Mouse (Mus musculus) bone marrow, adult 2 months (tissue): ENCODE results near the gene Rpl10. TPM values are rescaled to one million over a fixed set of nuclear protein-coding genes. Genes with fewer than 3 reads are reported as not detected.

Source experiments
- H3K27ac ChIP-seq: fragments of 200-500 bp; 2 replicates; pipeline ENCODE4 v1.5.1; 2012; ENCODE audit warnings: low read depth, mild to moderate bottlenecking, control low read depth, inconsistent platforms, low read length; ENCODE audit not compliant: control insufficient read depth, poor library complexity, insufficient read depth
- H3K4me1 ChIP-seq: fragments of 200-500 bp; 2 replicates; pipeline ENCODE4 v1.6.1; 2011; ENCODE audit warnings: low read length; ENCODE audit not compliant: control insufficient read depth, insufficient read depth
- H3K4me3 ChIP-seq: fragments of 200-500 bp; replicated peaks from 2 replicates; pipeline ENCODE3; 2011; ENCODE audit warnings: mild to moderate bottlenecking, low read depth, low read length, control low read depth; ENCODE audit not compliant: control insufficient read depth
- CTCF ChIP-seq: fragments of 200-500 bp; IDR thresholded peaks from 2 replicates; pipeline ENCODE4 v1.5.1; 2011; ENCODE audit warnings: low read length, control low read depth; ENCODE audit not compliant: control insufficient read depth, insufficient read depth
- POLR2A ChIP-seq: fragments of 200-500 bp; IDR thresholded peaks from 2 replicates; pipeline ENCODE4 v1.6.1; 2011; ENCODE audit warnings: low read depth, mild to moderate bottlenecking, control low read depth, low read length, borderline replicate concordance; ENCODE audit not compliant: control insufficient read depth
- WGBS: fragments of 180-500 bp; shearing (Covaris S2); methylation state at CpG from one replicate; pipeline ENCODE4 v1.1.7; 2018; 5-methylcytosine and 5-hydroxymethylcytosine counted together
- polyA plus RNA-seq: library from polyadenylated mRNA; stranded (reverse); fragments of >200 nt; gene quantifications from 2 replicates; pipeline ENCODE4 v1.2.4, GENCODE M21; 2011; ENCODE audit warnings: low replicate concordance; ENCODE audit not compliant: missing spikeins, insufficient read depth, insufficient read length

Gene Rpl10
- polyA plus RNA-seq, 1 experiment = 68.3 TPM

DNA sequence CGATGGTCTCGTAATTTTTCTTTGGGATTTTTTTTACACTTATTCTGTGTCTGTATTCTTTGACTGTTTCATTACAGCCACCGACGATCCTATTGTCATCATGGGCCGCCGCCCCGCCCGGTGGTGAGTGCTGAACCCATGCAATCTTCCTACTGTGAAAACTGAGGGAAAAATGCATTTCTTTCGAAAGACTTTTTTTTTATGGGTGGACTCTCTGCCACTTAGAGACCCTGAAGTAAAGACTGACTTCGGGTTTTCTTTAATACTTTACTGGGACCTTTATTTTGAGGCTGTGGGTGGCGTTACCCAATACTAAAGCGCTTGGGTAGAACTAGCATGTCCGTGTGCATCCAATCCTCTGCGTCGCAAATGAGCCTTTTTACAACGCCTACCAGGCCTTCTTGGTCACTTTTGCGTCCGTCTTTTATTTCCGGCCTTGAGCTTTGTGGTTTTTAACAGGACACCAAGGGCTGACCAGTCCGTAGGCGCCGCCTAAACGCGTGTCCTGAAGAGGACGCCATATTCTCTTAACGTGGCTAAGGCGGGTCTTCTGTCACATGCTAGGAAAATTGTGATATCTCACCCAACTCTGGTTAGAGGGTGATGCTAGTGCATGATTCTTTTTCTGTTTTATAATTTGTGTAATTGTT lies 415 bp downstream of the Rpl10 start:
- TF ChIP-seq CTCF (no peak), POLR2A (no peak)
- Histone ChIP-seq H3K4me3 (peak overlapping the region; percentile 74), H3K4me1 (no peaks in the 10 kb centered on the region; the same call in 1 of the 2 replicates), H3K27ac (peak overlapping the region; percentile 53)
- 8% methylated on average over 27 of the region's 27 CpGs for WGBS

DNA sequence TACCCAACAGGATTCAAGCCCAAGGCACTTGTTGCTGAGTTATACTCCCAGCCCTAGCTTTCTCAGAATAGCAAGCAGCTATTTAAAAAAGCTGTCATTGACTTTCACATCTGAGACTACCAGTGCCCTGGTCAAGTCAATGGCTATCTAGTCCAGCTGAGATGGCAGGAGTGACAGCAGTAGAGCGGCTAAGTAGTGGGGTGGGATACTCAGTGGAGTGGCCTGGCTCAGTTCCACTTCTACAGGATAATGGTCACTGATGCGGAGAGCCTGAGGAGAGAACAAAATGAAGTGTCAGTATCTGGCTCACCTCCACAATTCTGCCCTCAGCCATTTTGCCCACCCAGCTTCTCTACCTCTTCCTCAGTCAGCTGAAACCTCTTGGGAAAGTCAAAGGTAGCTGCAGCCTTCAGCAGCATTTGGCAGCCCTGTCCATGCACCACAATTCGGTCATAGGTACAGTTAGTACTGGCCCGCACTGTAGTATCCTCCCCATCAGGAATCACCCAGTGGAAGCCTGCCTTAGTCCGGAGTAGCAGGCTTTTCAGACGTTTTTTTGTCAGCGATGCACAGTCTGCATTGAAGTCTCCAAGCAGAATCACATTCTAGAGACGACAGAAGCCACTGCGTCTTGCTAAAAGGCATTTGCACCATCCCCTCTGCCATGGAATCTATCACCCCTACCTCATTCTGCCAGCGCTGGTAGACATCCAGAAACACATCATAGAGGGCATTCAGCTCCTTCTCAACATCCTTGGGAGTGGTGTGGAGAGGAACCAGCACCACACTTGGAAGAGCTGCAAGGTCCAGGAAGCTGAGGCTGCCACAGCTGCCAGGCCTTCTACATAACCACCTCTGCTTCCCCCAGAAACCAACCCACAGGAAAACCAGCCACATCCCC lies 3.1 kb downstream of the Rpl10 start:
- WGBS = 24% methylated on average over 10 of the region's 10 CpGs
- Histone ChIP-seq H3K4me3 (no peak overlapping the region), H3K27ac (no peak overlapping the region), H3K4me1 (no peaks in the 10 kb centered on the region; the same call in 1 of the 2 replicates)
- TF ChIP-seq CTCF (no peak), POLR2A (no peak)

DNA sequence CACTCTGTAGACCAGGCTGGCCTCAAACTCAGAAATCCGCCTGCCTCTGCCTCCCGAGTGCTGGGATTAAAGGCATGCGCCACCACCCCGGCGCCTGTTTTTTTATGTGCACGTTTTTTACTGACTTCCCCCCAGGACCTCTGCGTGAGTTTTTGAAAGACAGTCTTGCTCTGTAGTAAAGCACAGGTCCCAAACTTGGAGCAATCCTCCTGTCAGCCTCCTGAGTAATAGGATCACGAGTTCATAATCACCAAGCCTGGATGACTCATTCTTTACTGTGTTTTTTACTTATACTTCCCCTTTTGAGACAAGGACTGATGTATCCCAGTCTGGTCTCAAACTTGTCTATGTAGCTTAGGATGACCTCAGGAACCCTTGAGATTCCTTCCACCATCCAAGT lies 7.3 kb downstream of the Rpl10 start:
- no peak overlapping the region for H3K27ac ChIP-seq
- 38% methylated on average over 8 of the region's 8 CpGs for WGBS
- no peaks in the 10 kb centered on the region; the same call in 1 of the 2 replicates for H3K4me1 ChIP-seq
- TF ChIP-seq POLR2A = no peak
- no peak overlapping the region for H3K4me3 ChIP-seq

DNA sequence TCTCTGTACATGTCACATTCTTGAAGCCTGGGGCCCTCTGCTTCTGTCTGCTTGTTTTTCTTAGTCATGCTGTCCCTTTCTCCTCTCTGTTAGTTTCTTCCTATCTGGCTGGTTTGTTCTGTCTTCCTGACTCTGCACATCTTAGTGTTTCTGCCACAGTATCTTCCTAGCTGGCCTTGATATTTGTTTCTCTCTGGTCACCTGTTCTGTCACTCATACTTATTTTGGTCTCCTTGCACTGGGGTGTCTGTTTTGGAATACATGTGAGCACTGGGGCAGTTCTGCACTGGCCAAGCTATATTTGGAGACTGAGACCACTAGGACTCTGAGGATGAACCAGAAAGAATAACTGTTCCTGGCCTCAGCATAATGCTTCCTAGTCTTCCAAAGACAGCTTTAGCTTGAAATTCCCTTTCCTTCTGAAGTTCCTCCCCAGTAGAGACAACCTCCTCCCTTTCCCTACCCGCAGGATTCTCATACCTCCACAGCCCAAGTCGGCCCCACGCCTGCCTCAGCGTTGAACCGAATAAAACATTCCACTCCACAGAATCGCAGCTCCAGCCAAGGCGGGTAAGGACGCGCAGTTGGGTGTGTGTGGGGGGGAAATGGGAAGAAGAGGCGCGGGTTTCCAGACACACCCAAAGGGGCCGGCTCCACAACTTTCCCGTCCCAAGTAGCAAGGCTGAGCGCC lies 10.6 kb downstream of the Rpl10 start:
- WGBS = 8% methylated on average over 14 of the region's 14 CpGs
- H3K27ac ChIP-seq = peak overlapping the region; percentile 77
- no peaks in the 10 kb centered on the region; the same call in none of the 2 replicates for H3K4me1 ChIP-seq
- H3K4me3 ChIP-seq = peak overlapping the region; percentile 80
- TF ChIP-seq CTCF (no peak), POLR2A (no peak)

DNA sequence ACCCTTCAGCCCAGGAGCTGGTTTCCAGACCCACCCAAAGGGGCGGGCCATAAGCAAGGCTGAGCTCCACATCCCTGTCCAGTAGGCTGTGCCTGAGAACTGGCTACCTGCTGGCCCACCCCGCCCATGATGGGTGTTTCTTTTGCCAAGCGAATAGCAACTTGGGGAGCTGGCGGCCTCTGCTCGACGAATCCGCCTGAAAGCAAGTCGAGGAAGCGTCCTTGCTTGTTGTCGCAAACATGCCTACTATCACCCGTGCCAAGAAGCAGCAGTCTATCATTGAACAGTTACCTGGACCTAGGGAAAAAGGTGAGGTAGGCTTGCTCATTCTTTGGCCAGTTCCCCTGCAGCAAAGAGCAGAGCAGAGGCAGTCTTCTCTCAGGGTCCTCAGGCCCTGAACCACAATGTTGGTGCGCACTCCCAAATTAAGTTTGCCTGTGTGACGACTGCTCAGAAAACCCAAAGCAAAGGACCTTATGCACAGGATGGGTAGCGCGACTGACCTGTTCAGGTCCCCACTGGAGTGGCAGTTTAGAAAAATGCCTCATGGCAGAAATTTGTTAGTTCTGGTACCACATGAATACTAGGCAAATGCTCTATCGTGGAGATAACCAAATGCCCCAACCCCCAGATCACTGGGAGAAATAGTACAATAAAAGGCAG lies 11.3 kb downstream of the Rpl10 start, which contains the start of the genes Taz and Dnase1l1:
TSS of gene Taz (plus strand) at position 181 of the 663 bp plus-strand sequence.
TSS of gene Dnase1l1 (minus strand) at position 606 of the 663 bp plus-strand sequence.
- Histone ChIP-seq H3K4me3 (peak within 1 kb of the TSS; percentile 80), H3K27ac (peak within 1 kb of the TSS; percentile 77), H3K4me1 (no peaks in the 10 kb centered on the region; the same call in none of the 2 replicates)
- WGBS = 7% methylated on average over 16 of the region's 16 CpGs
- TF ChIP-seq POLR2A = peak; percentile 41
- no peak for TF ChIP-seq CTCF

DNA sequence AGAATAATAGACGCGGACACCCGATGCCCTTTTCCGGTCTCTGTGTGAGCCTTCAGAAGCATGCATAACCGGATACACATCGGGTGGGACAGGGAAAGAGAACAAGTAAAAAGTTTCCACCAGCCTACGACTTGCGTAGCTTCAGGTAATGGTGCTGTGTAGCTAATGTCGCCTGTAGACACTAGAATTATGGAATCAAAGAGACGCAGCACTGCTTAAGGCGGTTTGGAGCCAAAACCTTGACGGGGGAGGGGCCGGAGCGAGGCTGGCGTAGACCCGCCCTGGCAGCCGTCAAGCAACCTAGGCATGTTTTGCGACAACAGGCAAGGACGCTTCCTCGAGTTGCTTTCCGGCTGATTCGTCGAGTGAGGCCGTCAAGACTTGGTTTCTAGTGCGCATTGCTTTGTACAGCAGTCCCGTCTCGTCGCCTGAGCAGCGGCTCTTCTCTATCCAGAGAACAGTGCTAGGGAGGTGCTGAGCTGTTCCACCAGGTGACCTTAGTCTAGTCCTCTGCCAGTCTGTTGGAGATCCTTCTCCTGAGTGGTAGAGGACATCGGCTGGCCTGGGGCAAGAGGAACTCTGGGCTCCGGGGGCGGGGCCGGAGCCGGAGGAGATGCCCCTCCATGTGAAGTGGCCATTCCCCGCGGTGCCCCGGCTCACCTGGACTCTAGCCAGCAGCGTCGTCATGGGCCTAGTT lies 11.9 kb downstream of the Rpl10 start:
- WGBS = 15% methylated on average over 39 of the region's 39 CpGs

DNA sequence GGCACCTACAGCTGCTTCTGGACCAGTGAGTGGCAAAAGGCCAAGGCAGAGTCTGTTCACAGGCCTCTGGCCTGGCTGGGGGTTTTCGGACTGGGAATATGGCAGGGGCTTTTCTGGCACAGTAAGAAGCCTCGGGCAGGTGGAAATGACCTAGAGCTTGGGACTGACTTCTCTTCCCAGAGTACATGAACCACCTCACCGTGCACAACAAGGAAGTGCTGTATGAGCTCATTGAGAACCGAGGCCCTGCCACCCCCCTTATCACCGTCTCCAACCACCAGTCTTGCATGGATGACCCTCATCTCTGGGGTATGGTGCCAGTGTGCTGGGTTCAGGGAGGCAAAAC lies 12.5 kb downstream of the Rpl10 start:
- Histone ChIP-seq H3K4me3 (peak overlapping the region; percentile 80), H3K4me1 (no peaks in the 10 kb centered on the region; the same call in 1 of the 2 replicates), H3K27ac (peak overlapping the region; percentile 77)
- 16% methylated on average over 5 of the region's 5 CpGs for WGBS
- TF ChIP-seq POLR2A (no peak), CTCF (no peak)

More for the DNA sequence above, 11.9 kb downstream of the Rpl10 start:
- peak overlapping the region; percentile 80 for H3K4me3 ChIP-seq
- peak overlapping the region; percentile 77 for H3K27ac ChIP-seq
- TF ChIP-seq CTCF (no peak), POLR2A (peak; percentile 59)
- H3K4me1 ChIP-seq = no peaks in the 10 kb centered on the region; the same call in none of the 2 replicates
